Mouse (Mus musculus) left cerebral cortex, adult 11 months (tissue): ENCODE results near the gene Hscb.
"Not testable (repeated sequence)": the region's sequence is repeated elsewhere in the genome, so short reads cannot be mapped to it uniquely, and the experiment has no call there.

Experiments used
- DNase-seq: peaks from one replicate; pipeline ENCODE4 v3.0.0; 2022; ENCODE audit warnings: low spot score

Gene Hscb

DNA sequence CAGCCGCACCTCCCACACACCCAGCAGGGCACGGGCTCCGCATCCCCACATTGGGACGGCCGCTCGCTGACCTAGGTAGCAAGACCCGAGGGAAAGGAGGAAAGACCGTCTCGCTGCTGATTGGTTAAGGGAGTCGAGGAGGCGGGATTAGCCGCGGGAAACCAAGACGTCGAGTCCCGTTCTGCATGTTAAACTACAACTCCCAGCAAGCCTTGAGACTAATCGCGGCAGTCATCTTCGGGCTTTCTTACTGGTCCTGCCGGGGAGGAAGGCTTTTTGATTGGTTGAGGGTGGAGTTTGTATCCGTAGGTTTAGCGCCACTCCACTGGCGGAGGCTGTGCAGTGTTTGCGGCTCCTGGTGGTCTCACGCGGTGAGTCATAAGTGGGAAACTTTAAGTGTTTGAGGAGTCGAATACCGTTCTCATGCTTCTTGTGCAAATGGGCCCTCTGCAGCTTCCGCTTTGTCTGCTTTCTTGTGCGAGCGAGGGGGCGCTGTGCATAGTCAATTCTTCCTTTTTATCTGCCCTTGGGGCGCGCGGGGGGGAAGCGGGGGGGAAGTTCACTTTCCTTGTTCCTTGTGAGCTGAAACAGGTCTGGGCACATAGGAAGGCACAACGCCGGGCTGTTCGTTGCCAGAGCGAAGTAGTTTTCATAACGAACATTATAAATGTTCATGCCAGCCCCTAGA lies at the start of gene Hscb, which contains the start of gene Chek2:
Gene Hscb, minus strand, starts transcription at position 100 of the 688 bp plus-strand sequence.
Gene Chek2, plus strand, starts transcription at position 302 of the 688 bp plus-strand sequence.
- DNase-seq = peak; percentile 98

DNA sequence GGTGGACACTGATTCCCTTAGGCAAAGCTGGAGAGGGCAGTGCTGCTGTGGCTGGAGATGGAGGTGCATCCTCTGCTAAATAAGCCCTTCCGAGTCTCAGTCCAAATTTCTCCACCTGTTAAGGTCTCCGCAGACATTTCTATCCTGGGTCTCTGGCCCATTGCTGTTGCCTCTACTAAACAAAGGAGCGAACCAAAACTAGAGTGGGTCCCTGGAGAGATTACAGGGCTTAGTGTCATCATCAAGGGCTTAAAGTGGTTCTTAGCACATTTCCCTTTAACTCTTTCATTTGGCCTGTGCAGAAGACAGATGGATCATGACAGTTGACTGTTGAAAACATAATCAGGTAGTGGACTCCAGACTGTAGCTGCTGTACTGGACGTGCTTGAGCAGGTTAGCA lies 49.0 kb upstream of the Hscb start:
- DNase-seq = no peak

DNA sequence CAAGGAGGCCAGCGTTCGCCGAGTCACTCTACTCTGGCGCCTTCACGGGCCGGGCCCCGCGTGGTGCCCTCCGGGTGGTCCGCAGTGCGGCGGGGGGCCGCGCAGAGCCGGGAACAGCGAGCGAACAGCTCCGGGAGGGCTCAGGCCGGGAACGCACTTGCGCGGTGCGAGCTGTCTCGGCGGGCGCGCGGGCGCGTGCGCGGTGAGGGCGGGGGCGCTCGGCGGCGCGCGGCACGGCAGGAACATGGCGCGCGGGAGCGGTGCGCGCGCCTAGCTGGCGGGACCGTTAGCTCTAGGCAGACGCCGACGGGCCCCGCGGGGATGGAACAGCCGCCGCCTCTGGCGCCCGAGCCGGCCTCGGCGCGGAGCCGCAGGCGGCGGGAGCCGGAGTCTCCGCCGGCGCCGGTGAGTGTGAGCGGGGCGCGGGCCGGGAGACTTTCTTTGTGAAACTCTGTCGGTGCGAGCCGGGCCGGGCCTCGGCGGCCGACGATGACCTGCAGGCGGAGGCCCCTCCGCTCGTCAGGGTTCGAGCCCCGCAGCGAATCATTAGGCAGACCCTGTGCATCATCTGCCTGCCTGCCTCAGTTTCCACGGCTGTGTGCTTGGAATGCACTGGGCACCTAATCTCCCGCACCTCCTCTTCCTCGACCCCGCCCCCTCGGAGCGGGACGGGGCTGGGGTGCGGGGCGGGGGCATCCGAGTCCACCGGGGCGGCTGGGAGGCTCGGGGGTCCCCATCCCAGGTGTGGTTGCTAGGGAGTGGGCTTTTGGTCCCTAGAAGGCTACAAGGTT lies 40.2 kb upstream of the Hscb start, which contains the start of gene Ttc28:
Gene Ttc28, plus strand, starts transcription at position 220 of the 791 bp plus-strand sequence.
- peak; percentile 76 for DNase-seq

DNA sequence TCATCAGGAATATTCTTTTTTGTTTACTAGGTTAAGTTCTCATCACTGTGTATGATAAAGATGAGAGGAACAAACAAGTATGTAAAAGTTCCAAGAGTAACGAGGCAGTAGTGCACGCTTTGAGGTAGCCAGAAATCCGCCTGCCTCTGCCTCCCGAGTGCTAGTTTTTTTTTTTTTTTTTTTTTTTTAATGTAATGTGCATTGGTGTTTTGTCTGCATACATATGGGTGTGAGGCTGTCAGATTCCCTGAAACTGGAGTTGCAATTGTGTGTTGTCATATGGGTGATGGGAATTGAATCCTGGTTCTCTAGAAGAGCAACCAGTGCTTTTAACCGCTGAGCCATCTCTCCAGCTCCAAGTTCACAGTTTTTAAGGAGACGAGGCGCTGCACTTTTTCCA lies 39.5 kb upstream of the Hscb start:
- no peak for DNase-seq

GRCm38 (mm10) chr5:110878526-110878925 lies 38.9 kb upstream of the Hscb start:
- not testable (repeated sequence) for DNase-seq

DNA sequence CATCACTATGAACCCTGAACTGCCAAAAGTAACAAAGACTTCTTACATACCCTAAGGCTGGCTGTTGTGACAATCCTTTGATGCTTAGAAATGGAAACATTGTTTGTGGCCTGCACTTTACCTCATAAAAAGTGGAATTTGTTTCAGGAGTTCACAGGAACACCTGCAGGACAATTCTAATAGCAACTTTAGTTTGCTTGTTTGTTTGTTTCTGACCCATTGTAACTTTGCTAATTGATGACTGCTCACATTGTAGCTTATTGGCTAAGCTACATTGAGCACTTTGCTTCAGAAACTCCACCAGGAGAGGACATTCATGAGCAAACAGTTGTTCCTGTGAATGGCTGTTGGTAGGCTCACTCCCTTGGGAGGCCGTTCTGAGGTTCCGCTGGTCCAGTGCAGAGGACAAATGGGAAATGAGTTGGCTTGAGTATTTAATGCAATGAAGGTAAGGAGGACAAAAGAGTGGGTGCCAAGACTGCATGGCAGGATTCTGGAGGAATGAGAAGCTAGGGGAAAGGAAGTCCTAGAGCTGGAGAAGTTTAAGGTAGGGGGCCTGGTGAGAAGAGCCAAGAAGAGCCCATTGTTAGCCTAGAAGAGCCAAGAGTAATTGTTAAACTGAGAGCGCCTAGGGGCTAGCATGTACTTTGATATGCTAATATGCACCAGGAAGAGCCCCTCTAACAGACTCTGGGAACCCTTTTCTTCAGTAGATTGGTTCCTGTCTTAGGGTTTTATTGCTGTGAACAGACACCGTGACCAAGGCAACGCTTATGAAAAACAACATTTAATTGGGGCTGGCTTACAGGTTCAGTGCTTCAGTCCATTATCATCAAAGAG lies 38.3 kb upstream of the Hscb start:
- no peak for DNase-seq

DNA sequence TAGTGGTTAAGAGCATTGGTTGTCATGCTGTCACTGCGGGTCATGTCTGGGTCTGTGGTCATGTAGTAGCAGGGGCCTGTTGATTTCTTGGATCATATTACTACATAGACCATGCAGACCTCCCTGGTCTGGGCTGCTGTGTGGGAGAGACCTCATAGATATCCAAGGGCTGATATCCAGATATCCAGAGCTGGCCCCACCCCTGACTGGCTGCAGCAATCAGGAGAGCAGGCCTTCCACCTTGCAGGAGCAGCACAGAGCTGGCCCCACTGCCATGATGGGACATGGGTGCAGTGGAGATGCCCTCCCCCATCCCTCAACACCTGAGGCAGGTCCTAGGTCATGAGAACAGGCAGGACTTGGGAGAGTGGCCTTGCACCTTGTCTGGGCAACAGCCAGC lies 35.7 kb upstream of the Hscb start:
- no peak for DNase-seq

GRCm38 (mm10) chr5:110874711-110875110 lies 35.1 kb upstream of the Hscb start:
- DNase-seq = no peak

DNA sequence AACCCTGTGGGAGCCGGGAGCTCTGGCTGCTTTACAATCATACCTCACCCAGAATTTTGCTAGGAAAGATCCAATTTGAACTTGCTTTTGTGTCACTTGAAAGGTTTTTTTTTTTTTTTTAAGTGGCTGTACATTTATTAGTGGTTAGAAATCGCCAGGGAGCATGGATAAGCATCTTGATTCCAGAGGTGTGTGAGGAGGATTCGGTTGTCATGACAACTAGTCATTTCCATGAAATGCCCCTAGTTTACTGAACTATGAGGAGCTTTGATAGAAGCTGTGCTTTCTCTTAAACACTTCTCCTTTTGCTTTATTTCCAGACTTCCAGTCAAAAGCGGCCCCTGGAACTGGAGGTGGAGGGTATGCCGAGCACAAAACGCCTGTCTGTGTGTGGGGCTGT lies 33.6 kb upstream of the Hscb start:
- no peak for DNase-seq

DNA sequence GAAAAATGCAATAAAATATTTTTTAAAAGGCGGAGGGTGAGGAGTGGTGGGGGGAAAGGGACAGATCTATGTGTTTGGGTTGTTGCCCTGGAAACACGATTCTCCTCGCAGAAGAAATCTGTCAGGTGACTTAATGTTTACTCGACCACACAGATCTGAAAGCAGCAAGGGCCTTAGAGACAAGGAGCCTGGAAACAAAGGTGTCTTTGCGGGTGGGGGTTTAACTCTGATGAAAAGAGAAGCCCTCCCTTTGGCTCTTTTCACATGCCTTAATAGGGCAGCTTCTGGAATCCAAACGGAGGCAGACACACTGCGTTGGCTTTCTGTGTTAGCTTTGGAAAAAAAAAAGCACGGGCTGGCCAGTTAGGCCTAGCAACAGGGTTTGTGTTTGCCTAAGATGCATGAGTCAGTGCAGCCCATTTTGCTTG lies 29.7 kb upstream of the Hscb start:
- no peak for DNase-seq

DNA sequence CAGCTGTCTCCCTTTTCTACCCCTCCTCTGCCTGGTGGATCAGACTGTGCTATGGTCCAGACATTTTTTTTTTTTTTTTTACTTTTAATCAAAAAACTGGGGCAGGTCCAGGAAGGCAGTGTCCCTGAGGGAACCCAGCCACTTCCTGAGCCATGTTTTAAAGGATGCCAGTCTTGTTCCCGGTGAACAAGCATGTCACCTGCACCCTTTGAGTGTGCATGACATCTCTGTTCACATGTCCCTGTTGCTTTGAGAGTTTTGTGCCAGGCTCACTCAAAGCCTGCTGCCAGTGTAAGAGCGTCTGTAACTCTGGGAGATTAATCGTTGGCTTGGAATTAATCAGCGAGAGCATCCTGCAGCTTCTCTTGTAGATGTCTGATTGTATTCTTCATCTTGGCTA lies 28.9 kb upstream of the Hscb start:
- DNase-seq = no peak

- no peak for DNase-seq
Measured at GRCm38 (mm10) chr5:110860445-110860844, 20.9 kb upstream of the Hscb start.

DNA sequence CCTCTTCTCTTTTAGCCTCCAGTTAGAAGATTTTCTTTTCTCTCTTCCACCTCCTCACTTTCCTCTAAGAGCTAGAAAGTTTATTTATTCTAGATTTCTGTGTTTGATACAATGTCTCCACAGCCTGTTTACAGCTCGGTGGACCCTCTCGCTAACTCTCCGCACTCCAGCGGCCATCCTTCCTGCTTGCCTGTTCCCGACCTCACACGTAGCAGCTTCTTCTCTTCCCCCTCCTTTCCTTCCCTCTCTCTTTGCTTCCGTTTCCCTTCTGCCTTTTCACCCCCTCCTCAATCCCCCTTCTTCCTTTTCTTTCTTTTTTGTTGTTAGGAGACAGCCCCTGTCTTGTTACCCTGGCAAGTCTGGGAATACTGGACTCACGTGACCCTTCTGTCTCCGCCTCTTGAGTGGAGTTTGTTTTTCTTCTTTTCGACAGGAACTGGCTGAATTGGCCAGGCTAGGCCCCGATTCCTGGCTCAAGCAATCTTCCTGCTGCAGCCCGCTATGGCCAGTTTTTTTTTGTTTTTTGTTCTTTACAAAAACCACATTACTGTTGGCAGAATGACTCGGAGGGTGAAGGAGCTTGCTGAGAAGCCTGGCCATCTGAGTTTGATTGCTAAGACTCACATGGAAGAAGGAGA lies 19.6 kb upstream of the Hscb start:
- DNase-seq = no peak

- DNase-seq = no peak
Measured at GRCm38 (mm10) chr5:110857091-110857490, 17.5 kb upstream of the Hscb start.

- DNase-seq = no peak
Measured at GRCm38 (mm10) chr5:110852990-110853389, 13.4 kb upstream of the Hscb start.

GRCm38 (mm10) chr5:110841046-110841862 lies 1.7 kb upstream of the Hscb start:
- DNase-seq = no peak

DNA sequence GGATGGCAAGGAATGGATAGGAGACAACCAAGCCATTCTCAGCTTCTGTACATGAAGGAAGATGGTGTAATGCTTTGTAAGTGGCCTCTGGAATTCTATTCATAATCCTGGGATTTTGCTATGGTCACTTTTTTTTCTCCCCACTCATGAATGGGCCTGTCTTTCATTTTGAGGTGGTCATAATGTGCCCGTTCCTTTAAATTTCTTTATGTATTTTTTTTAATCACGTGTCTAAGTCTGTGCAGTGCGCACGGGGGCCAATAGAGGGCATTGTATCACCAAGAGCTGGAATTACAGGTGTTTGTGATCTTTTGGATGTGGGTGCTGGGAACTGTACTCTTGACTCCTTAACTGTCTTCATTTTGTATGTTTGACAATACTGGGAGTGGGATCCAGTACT lies 888 bp upstream of the Hscb start:
- no peak for DNase-seq

GRCm38 (mm10) chr5:110839038-110839677 lies 419 bp downstream of the Hscb start:
- no peak for DNase-seq

DNA sequence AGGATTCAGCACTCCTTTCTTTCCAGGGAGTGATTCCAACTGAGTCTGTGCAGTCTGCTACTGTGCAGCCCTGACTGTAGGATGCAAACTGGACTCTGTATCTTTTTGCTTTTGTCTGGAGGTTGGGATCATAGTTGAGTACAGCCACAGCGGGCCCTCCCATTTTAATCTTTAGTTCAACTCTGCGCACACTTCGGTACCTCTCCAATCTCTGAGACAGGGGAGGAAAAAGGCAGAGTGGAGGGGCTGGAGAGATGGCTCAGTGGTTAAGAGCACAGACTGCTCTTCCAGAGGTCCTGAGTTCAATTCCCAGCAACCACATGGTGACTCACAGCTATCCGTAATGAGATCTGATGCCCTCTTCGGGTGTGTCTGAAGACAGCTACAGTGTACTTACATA lies 1.6 kb downstream of the Hscb start:
- DNase-seq = not testable (repeated sequence)

DNA sequence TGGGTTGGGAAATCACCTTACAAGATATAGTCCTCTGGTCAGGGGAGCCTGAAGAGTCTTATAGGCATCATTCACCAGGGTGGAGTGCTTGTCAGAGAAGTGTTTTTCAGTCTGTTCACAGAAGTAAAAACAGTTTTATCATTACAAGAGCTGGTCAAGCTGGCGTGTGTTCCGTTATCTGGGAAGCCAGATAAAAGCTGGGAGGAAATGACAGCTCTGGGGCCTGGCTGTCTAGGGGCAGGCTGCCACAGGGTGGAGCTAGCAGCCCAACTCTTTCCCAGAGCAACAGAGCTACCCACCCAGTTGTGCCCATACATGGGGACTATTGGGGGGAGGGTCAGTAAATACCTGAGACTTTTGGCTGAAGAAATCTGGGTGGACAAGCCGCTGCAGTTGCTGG lies 3.6 kb downstream of the Hscb start:
- DNase-seq = no peak
